Mouse (Mus musculus) left cerebral cortex, postnatal 36 days (tissue): ENCODE results near the gene Tbc1d24. TPM values are rescaled to one million over a fixed set of nuclear protein-coding genes. Genes with fewer than 3 reads are reported as not detected.

Experiments
- DNase-seq, 2 experiments: peaks; one replicate each; pipeline ENCODE4 v3.0.0; 2021 to 2022; ENCODE audit warnings: low spot score in 2 of 2, mixed read lengths in 1 of 2
- intact Hi-C: fragments of 180-260 bp; cut with DNase I; formaldehyde crosslinking; loops from one replicate; pipeline ENCODE4 v1.15.1; 2025
- total RNA-seq, 2 experiments: library from RNA; stranded (reverse); gene quantifications; 2 replicates each; pipeline ENCODE4 v1.2.3; 2021

Tbc1d24 gene
- total RNA-seq, 2 experiments from 2014 or later: 64.4 to 65.5 TPM

GRCm38 (mm10) chr17:24193769-24194168 lies 11.6 kb downstream of the Tbc1d24 start:
- DNase-seq: no peak
- intact Hi-C loops: no loop called here

- no peak for DNase-seq
- intact Hi-C loops: no loop called here
These were observed 12.1 kb downstream of the Tbc1d24 start for GRCm38 (mm10) chr17:24193268-24193667.

GRCm38 (mm10) chr17:24192848-24193247 lies 12.5 kb downstream of the Tbc1d24 start:
- DNase-seq: no peak
- intact Hi-C loops: no loop called here

- intact Hi-C loops: no loop called here
- no peak for DNase-seq
These were observed 13.9 kb downstream of the Tbc1d24 start for GRCm38 (mm10) chr17:24191481-24191880.

- no peak for DNase-seq
- intact Hi-C loops: no loop called here
These were observed 14.4 kb downstream of the Tbc1d24 start for GRCm38 (mm10) chr17:24190934-24191333.

- intact Hi-C loops: loop anchor here (5.0 to 10.0 kb wide), 2 partner anchors 178 to 221 kb away; partner anchors contain the start of genes Abca17 and Abca3
- no peak for DNase-seq
These were observed 31.1 kb downstream of the Tbc1d24 start for GRCm38 (mm10) chr17:24174259-24174658.

- peak; percentile 41 to 58 for DNase-seq
These were observed 31.9 kb downstream of the Tbc1d24 start for GRCm38 (mm10) chr17:24173423-24173822.

GRCm38 (mm10) chr17:24171738-24172137 lies 33.6 kb downstream of the Tbc1d24 start:
- intact Hi-C loops: loop anchor here (5.0 to 10.0 kb wide), 2 partner anchors 181 to 223 kb away; partner anchors contain the start of genes Abca17 and Abca3

More at GRCm38 (mm10) chr17:24173423-24173822, 31.9 kb downstream of the Tbc1d24 start:
- intact Hi-C loops: loop anchor here (5.0 to 10.0 kb wide), 2 partner anchors 179 to 221 kb away; partner anchors contain the start of genes Abca17 and Abca3

GRCm38 (mm10) chr17:24170729-24171128 lies 34.6 kb downstream of the Tbc1d24 start:
- DNase-seq: no peak
- intact Hi-C loops: loop anchor here (5.0 to 10.0 kb wide), 2 partner anchors 182 to 224 kb away; partner anchors contain the start of genes Abca17 and Abca3

More at GRCm38 (mm10) chr17:24171738-24172137, 33.6 kb downstream of the Tbc1d24 start:
- DNase-seq: no peak

GRCm38 (mm10) chr17:24170125-24170524 lies 35.2 kb downstream of the Tbc1d24 start:
- no peak for DNase-seq
- intact Hi-C loops: loop anchor here (5.0 to 10.0 kb wide), 2 partner anchors 182 to 225 kb away; partner anchors contain the start of genes Abca17 and Abca3

- peak; percentile 95 to 96 for DNase-seq
- intact Hi-C loops: loop anchor here (2.0 to 10.0 kb wide), 4 partner anchors 37 to 245 kb away; partner anchors contain the start of genes Abca17, Abca3 and Rnps1
These were observed 35.9 kb downstream of the Tbc1d24 start, which contains the start of gene Atp6v0c for GRCm38 (mm10) chr17:24169317-24170065. Atp6v0c (minus strand) TSS chr17:24169702.

- peak; percentile 73 to 79 for DNase-seq
- intact Hi-C loops: loop anchor here (2.0 to 10.0 kb wide), 2 partner anchors 38 to 246 kb away; partner anchors contain the start of gene Rnps1
These were observed 36.6 kb downstream of the Tbc1d24 start for GRCm38 (mm10) chr17:24168590-24169277.

- intact Hi-C loops: loop anchor here (2.0 to 10.0 kb wide), 2 partner anchors 39 to 247 kb away; partner anchors contain the start of gene Rnps1
- DNase-seq: no peak
These were observed 37.4 kb downstream of the Tbc1d24 start for GRCm38 (mm10) chr17:24167891-24168505.

- no peak for DNase-seq
- intact Hi-C loops: loop anchor here (10.0 kb wide), 1 partner anchor 248 kb away; the partner anchor contains the start of gene Rnps1
These were observed 38.2 kb downstream of the Tbc1d24 start for GRCm38 (mm10) chr17:24167120-24167519.

GRCm38 (mm10) chr17:24164566-24165259 lies 40.6 kb downstream of the Tbc1d24 start:
- intact Hi-C loops: loop anchor here (10.0 kb wide), 1 partner anchor 250 kb away; the partner anchor contains the start of gene Rnps1
- DNase-seq: no peak

GRCm38 (mm10) chr17:24163176-24163962 lies 42.0 kb downstream of the Tbc1d24 start, which contains the start of gene Amdhd2:
Amdhd2 (minus strand) TSS chr17:24163766.
- peak; percentile 97 to 98 for DNase-seq
- intact Hi-C loops: loop anchor here (10.0 kb wide), 1 partner anchor 251 kb away; the partner anchor contains the start of gene Rnps1

GRCm38 (mm10) chr17:24162584-24163175 lies 42.7 kb downstream of the Tbc1d24 start:
- no peak for DNase-seq
- intact Hi-C loops: loop anchor here (10.0 kb wide), 1 partner anchor 252 kb away; the partner anchor contains the start of gene Rnps1
